Mouse (Mus musculus) CD8-positive naive resting alpha-beta T cell, adult 2 months (primary cell): ENCODE measurements around the gene Srd5a1.
A peak's percentile ranks its signal among the peaks of the same experiment; 100 is the strongest.
"Not testable (repeated sequence)": the region's sequence is repeated elsewhere in the genome, so short reads cannot be mapped to it uniquely, and the experiment has no call there.

Source experiments
- DNase-seq, 2 experiments: peaks; one replicate each; pipeline ENCODE4 v3.0.0; 2022; ENCODE audit warnings: low read depth in 2 of 2, low spot score in 2 of 2

Srd5a1 gene

GRCm38 (mm10) chr13:69611398-69612174 lies at the start of gene Srd5a1:
Srd5a1 (minus strand) TSS chr13:69611442.
- peak; percentile 100 for DNase-seq

- DNase-seq = no peak
Observed at GRCm38 (mm10) chr13:69654508-69654907, 43.3 kb upstream of the Srd5a1 start.

- no peak for DNase-seq
Observed at GRCm38 (mm10) chr13:69646481-69646880, 35.2 kb upstream of the Srd5a1 start.

- DNase-seq = no peak
Observed at GRCm38 (mm10) chr13:69645694-69646423, 34.6 kb upstream of the Srd5a1 start.

- no peak for DNase-seq
Observed at GRCm38 (mm10) chr13:69644427-69645166, 33.4 kb upstream of the Srd5a1 start.

- no peak for DNase-seq
Observed at GRCm38 (mm10) chr13:69643937-69644336, 32.7 kb upstream of the Srd5a1 start.

- DNase-seq = no peak
Observed at GRCm38 (mm10) chr13:69642656-69643216, 31.5 kb upstream of the Srd5a1 start.

- DNase-seq = no peak
Observed at GRCm38 (mm10) chr13:69641017-69641416, 29.8 kb upstream of the Srd5a1 start.

- no peak for DNase-seq
Observed at GRCm38 (mm10) chr13:69640541-69640940, 29.3 kb upstream of the Srd5a1 start.

GRCm38 (mm10) chr13:69640126-69640525 lies 28.9 kb upstream of the Srd5a1 start:
- DNase-seq = no peak

GRCm38 (mm10) chr13:69639251-69639650 lies 28.0 kb upstream of the Srd5a1 start:
- no peak for DNase-seq

- DNase-seq = no peak
Observed at GRCm38 (mm10) chr13:69638108-69638626, 26.9 kb upstream of the Srd5a1 start.

- no peak for DNase-seq
Observed at GRCm38 (mm10) chr13:69637657-69638056, 26.4 kb upstream of the Srd5a1 start.

GRCm38 (mm10) chr13:69636816-69637215 lies 25.6 kb upstream of the Srd5a1 start:
- no peak for DNase-seq

- DNase-seq = no peak
Observed at GRCm38 (mm10) chr13:69636375-69636774, 25.1 kb upstream of the Srd5a1 start.

GRCm38 (mm10) chr13:69635836-69636235 lies 24.6 kb upstream of the Srd5a1 start:
- not testable (repeated sequence) for DNase-seq

- DNase-seq = no peak
Observed at GRCm38 (mm10) chr13:69633988-69634387, 22.7 kb upstream of the Srd5a1 start.

- DNase-seq = no peak
Observed at GRCm38 (mm10) chr13:69633551-69633950, 22.3 kb upstream of the Srd5a1 start.

GRCm38 (mm10) chr13:69631659-69632058 lies 20.4 kb upstream of the Srd5a1 start:
- DNase-seq = no peak

- DNase-seq = no peak
Observed at GRCm38 (mm10) chr13:69631111-69631510, 19.9 kb upstream of the Srd5a1 start.

GRCm38 (mm10) chr13:69630576-69630975 lies 19.3 kb upstream of the Srd5a1 start:
- DNase-seq = no peak
